Mouse (Mus musculus): ENCODE measurements around the gene Gm49398.

Gm49398 gene

GRCm38 (mm10) chr13:61288739-61289138 is at the start of gene Gm49398:
TSS of gene Gm49398 (minus strand) at chr13:61288839.
- DNase-seq (ENCODE audit: low read depth) = no peak

GRCm38 (mm10) chr13:61255258-61255657 is 33.4 kb downstream of the Gm49398 start, which contains the start of gene Cts8:
TSS of gene Cts8 (minus strand) at chr13:61255358.
- no peak for DNase-seq (ENCODE audit: low read depth)

DNA sequence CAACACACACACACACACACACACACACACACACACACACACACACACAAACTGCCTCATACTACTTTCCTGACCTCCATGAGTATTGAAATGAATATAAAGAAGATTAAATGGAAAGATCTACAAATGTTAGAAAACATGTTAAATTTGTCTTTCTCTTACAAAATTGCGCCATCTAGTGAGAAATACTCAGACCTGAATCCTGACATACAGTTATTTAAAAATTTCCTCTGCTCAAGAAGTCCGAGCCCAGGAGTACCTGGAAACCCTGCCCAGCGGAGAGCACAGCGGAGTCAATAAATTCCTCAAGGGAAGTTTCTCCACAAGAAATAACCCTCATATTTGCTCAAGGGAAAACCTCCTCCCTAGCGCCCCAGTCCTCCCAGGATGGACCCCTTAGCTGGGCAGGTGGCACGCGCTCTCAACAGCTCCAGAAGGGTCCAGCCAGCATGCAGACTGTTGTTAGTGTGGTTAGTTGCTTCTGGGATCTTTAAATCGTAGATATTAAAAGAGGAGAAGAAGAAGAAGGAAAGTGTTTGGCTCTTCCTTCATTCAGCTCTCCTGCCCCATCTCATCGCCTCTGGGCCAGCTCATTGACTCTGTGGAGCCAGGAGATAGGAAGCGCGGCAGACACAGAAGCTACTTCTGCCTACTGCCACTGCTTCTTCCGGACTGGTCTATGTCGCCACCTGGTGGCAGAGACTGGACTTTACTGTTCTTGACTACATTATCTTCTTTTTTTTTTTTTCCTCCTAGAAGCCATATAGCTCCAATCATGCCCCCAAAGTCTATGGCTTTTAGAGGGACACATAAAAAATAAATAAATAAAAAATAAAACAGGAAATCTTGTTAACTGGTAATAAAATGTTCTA is 47.3 kb downstream of the Gm49398 start:
- peak; percentile 85 for DNase-seq (ENCODE audit: low read depth)

DNA sequence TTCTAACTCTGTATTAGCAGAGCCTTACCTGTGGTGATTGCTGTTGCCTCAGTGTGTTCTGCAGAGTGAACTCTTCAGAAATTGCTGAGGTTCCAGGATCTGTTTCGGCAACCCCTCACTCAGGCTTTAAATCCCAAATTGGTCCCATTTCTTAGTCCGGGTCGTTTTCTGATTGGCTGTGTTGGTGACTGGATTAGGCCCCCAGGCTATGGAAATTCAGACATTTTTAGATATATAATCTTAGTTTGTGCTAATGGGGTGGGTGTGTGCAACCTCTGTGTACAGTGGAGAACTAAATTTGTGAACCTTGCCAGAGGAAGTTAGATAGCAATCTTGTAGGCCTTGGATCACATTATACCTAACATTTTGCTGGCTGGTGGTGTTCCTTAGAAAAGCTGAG is 85.3 kb downstream of the Gm49398 start, which contains the start of gene Cts6:
TSS of gene Cts6 (minus strand) at position 101 of the 400 bp plus-strand sequence.
- DNase-seq (ENCODE audit: low read depth) = no peak

Data from 416B (cell line).